Mouse (Mus musculus): ENCODE data around the gene Hist2h2aa2.
"Not testable (repeated sequence)": the region's sequence is repeated elsewhere in the genome, so short reads cannot be mapped to it uniquely, and the experiment has no call there.

Hist2h2aa2 gene

DNA sequence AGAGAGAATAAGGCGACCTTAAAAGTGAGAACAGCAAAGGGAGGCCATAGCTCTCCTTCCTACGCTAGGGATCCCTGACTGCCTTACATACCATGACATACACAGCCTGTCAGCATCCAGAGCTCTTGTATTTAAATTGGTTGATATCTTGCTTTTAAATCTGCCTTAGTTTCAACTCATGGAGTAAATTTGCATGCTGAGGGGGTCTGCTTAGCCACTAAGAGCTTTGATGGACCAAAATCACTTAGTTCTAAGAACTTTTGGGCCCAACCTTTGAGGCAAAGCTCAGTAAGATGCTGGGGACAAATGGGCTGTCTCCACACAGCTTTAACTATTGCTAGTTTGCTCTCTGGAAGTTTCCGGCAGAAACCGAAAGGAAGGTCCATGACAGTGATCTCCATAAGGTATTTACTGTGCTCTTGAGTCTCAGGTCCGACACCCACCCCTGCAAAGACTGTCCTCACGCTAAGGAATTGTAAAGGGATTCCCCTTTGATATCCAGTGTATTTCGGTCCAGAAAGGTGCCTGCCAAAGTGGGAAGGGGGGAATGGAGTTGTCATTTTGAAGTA, 2.7 kb downstream of the Hist2h2aa2 start:
- DNase-seq (ENCODE audit: low spot score in 2 of 2), result peak; percentile 52 to 72

DNA sequence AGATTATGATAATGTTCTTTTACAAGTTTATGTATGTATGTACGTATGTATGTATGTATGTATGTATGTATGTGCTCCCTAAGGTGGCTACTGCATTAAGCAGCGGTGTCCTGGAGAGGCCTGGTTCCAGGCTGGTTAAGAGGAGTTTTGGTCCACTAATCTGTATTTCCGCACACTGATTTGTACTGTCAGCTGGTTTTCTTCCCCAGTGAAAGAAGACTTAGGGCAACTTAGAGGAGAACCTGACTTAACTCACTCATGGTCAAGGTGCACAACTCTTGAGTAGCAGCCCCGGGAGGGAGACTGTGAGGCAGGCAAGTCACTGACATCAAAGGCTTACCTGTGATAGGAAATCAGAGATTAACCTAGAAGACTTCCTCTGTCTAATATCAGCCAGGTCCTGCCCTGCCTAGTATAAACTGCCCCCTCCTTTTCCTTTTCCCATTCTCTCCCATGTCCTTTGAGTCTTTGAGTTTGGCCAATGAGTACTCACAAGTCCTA, 3.2 kb downstream of the Hist2h2aa2 start:
- no peak for DNase-seq (ENCODE audit: low spot score in 2 of 2)

DNA sequence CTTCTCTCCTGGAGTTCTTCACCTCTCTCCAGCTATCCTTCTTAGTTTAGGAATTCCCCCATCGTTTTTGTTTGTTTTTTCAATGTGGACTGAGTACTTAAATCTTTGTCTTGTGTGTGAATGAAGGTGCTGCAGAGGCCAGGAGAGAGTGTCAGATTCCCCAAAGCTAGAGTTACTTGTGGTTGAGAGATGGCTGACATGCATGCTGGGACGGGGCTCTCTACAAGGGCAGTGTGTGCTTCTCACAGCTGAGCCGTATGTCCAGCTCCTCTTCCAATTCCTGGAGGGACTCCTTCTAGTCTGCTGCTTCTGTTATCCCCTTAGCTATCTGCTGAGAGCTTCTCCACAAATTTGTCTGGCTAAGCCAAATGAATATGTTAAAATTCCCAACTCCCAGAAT, 4.2 kb downstream of the Hist2h2aa2 start:
- no peak for DNase-seq (ENCODE audit: low spot score in 2 of 2)

DNA sequence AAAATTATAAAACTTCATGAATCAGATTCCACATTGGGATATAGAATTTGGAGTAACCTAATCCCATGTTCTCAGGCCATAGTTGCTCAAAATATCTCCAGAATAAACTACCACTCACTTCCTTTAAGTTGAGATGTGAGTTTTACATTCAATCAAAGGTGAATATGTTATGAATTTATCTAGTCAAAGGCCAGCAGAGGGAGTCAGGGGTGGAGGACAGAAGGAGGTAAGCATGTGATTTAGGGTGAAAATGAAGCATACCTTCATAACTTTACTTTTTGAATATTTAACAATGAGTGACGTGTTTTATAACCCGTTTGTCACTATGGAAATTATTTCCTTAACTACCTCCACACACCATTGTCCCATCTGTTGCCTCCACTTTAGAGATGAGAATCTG, 5.2 kb downstream of the Hist2h2aa2 start:
- no peak for DNase-seq (ENCODE audit: low spot score in 2 of 2)

DNA sequence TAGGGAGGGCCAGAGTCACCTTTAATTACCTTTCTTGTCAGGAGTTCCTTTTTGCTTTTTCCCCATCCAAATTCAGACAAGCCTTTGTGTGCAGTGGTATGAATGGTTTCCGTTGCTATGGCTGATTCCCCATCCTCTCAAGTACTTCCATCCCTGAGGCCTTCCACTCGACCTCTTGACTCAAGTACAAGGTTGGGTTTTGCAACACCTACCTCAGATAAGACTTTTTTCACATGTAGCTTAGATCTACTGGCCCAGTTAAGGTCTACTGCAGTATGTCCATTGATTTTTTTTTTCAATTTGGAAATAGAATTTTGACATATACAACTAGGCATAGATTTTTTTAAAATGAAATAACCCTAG, 8.3 kb downstream of the Hist2h2aa2 start:
- DNase-seq (ENCODE audit: low spot score in 2 of 2), result no peak

DNA sequence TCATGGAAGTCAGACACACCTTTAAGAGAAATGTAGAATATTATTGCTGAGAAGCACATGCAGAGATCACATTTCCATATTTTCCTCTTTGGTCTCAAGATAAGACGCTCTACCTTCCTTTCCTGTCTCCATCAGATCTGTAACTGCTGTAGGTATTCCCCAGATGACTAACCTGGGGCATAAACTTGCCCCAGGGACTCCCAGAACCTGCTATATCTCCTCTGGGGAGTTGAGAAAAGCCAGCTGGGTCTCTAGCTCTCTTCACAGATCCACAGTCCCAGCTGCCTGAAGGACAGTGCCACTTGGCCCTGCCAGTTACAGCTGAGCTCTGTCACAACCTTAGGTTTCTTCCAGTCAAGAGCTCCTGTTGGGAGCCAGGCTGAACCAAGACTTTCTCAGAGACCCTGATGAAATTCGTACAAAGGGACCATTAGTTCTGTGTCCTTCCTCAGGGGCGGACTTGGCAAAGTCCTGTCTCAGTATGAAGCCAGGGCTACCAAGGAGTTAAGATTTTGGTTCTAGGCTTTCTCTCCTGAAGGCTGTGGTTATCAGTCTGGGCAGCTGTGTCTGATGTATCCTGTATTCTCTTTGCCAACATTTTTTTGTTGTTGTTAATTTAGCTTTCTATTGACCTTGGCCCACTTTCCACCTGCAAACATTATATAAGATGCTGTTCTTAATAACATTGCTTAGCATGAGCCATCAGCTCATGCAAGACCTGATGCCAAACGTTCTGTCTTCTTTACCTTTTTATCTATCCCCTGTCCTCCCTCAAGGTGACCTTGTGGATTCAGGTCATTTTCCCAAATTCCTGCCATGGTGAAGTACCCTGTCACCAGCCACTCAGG, 8.9 kb downstream of the Hist2h2aa2 start:
- no peak for DNase-seq (ENCODE audit: low spot score in 2 of 2)

DNA sequence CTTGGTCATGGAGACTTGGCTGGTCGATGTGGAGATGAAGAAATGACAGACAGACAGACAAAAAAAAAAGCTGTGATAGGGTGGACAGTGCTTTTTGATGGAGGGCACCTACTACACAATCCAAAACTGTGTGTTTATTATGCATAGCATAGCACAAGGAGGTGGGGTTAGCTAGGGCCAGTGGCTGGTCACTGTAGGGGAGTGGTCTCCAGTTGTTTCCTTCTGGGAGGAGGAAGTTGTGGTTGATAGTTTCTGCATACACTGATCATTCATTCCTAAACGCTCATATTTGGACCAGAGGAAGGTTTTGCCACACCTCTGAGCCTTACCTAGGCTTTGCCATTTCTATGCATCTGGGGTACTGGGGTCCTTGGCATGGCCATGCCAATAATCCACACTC, 9.7 kb downstream of the Hist2h2aa2 start:
- DNase-seq (ENCODE audit: low spot score in 2 of 2), result no peak

DNA sequence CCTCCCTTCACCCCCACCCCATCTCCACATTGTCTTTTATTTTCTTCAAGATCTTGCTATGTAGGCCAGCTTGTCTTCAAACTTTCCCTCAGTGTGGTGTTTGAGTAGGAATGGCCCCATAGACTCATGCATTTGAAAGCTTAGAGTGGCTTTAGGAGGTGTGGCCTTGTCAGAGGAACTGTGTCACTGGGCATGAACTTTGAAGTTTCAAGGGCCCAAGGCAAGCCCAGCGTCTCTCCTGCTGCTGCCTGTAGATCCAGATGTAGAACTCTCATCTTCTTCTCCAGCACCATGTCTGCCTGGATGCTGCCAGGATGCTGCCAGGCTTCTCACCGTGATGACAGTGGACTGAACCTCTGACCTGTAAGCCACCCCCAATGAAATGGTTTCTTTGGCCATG, 11.2 kb downstream of the Hist2h2aa2 start:
- no peak for DNase-seq (ENCODE audit: low spot score in 2 of 2)

DNA sequence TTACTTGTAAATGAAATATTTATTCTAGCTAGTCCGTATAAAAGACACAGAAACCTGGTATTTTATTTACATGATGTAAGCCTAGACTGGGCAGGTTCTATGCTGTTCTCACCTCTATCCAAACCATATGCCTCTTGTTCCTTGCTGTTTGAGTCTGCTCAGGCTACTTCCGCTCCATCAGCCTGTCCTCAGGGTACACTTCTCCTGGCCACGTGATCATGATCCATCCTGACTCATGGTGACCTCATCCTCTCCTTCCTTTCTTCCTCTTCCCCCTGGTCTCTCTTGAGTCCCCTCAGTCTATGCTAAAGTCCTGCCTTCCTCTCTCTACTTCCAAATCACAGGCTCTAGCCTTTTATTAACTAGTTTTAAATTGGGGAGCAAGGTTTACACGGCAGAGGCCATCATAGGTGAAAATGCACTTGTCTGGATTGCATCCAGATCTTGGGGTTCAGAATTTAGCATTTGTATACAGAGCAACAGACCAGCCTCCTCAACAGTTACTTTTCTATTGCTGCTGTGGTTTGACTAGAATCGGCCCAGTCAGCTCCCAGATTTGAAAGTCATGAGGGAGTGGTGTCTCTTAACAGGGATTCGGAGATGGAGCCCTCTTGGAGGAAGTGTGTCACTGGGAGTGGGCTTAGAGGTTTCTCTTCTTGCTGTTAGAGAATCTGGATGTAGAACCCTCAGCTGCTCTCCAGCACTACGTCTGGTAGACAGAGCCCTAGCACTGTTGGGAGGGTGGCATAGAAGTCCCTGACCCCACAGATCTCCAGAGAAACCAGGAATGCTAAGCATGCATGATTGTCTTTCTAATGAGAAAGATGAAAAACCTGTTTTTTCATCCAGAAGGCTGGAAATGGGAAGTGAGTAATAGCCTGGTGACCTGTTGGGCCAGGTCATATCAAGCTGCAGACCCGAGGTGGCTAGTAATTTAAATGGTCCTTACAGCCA, 13.1 kb downstream of the Hist2h2aa2 start:
- DNase-seq (ENCODE audit: low spot score in 2 of 2), result no peak

DNA sequence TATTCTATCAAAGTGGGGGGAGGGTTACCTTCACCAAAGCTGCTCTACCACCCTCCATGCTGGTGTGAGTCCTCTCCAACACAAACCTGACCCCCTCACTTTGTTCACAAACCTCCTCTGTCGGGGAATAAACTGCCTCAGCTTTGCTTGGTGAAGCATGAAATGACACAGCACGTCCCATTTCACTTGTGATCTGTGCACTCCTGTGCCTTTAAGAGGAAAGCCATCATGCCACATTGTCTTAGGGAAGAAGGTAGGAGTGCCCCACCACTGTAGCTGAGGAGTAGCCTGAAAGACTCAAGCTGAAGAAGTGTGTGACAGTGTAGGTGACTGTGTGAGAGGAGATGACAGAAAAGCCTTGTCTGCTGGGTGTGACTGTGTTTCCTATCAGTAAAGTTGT, 14.7 kb downstream of the Hist2h2aa2 start:
- DNase-seq (ENCODE audit: low spot score in 2 of 2), result no peak

DNA sequence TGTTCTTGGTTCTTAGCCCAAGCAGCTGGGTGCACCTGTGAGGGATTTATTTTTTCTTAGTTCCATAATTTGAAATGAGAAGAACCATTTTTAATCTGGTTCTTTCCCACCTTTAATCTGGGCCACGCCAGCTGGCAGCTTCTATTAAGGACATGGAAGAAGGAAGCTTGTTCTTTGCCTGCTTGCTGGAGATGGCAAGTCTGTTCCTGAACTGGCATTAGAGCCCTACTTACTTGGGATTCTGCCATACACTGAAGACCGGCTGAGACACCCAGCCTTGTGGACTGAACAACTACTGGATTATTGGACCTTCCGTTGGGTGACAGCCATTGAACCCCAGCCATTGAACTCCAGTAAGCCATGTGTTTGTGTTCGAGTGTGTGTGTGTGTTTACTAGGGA, 17.3 kb downstream of the Hist2h2aa2 start:
- DNase-seq (ENCODE audit: low spot score in 2 of 2), result no peak

DNA sequence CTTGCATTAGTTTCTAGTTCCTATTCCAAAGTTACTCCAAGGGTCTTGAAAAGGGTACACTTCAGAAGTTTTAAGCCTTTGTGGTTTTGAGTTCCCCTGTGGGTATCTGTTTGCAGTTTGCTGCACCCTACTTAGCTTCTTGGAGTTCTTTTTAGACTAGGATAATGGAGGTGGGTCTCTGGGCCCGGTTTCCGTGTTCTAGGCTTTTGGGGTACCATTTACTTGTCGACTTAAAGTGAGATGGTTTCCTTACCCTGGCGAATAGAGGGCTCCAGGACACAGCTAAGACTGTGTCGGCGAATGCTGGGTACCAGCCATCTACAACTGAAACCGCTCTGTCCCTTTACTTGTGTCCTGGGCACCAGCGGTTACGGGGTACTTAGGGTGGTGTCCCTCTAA, 18.4 kb downstream of the Hist2h2aa2 start:
- DNase-seq (ENCODE audit: low spot score in 2 of 2), result peak; percentile 51 to 71

DNA sequence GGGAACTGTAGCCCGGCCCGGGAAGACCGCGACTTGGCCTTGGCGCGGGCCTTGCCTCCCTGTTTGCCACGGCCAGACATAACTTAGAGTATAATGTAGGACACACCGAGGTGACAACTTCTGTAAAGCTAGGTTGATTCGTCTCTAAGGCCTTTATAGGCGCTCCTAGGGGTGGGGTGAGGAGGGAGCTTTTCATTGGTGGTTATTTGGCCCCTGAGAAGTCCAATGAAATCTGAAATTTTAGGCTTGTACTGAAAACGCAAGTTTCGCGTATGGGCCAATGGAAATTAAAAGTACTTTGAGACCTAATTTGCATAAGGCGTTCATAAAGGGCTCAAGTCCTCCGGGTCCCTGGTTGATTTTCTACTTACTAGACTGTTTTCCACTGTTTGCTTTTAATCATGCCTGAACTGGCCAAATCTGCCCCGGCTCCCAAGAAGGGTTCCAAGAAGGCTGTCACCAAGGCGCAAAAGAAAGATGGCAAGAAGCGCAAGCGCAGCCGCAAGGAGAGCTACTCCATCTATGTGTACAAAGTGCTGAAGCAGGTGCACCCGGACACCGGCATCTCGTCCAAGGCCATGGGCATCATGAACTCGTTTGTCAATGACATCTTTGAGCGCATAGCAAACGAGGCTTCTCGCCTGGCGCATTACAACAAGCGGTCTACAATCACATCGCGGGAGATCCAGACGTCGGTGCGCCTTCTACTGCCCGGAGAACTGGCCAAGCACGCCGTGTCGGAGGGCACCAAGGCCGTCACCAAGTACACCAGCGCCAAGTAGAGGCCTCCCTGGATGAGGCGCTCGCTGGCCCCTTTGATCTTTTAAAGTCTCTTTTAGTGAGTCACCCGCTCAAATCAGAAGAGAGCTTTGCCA, 19.1 kb downstream of the Hist2h2aa2 start, which contains the start of the genes Hist2h2ac and Hist2h2be:
Gene Hist2h2ac, minus strand, starts transcription at position 116 of the 875 bp plus-strand sequence.
Gene Hist2h2be, plus strand, starts transcription at position 355 of the 875 bp plus-strand sequence.
- peak; percentile 90 to 93 for DNase-seq (ENCODE audit: low spot score in 2 of 2)

DNA sequence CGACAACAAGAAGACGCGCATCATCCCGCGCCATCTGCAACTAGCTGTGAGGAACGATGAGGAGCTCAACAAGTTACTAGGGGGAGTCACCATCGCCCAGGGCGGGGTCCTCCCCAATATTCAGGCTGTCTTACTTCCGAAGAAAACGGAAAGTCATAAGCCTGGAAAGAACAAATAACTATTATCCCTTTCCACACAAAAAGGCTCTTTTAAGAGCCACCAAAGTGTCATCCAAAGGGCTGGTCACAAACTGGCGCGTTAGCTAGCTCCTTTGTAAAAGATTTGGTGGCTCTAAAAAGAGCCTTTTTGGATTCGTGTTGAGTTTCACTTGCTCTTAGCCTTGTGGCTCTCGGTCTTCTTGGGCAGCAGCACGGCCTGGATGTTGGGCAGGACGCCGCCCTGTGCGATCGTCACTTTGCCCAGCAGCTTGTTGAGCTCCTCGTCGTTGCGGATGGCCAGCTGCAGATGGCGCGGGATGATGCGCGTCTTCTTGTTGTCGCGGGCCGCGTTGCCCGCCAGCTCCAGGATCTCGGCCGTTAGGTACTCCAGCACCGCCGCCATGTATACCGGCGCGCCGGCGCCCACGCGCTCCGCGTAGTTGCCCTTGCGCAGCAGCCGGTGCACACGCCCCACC, 19.8 kb downstream of the Hist2h2aa2 start:
- not testable (repeated sequence) for DNase-seq (ENCODE audit: low spot score in 2 of 2)

DNA sequence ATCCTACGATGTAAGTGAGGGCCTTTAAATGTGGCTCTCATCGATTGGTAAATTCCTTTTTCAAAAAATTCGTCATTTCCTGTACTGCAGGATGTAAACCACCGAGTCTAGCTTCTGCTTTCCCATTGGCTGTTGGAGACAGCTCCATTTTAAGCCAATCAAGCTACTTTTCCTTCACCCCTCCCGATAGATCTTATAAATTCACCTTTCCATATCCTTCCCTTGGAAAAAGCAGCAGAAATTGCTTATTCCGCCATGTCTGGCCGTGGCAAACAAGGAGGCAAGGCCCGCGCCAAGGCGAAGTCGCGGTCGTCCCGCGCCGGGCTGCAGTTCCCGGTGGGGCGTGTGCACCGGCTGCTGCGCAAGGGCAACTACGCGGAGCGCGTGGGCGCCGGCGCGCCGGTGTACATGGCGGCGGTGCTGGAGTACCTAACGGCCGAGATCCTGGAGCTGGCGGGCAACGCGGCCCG, 20.4 kb downstream of the Hist2h2aa2 start, which contains the start of the genes Bola1 and Hist2h2ab:
Gene Bola1, minus strand, starts transcription at position 49 of the 470 bp plus-strand sequence.
Gene Hist2h2ab, plus strand, starts transcription at position 205 of the 470 bp plus-strand sequence.
- peak; percentile 79 to 89 for DNase-seq (ENCODE audit: low spot score in 2 of 2)

DNA sequence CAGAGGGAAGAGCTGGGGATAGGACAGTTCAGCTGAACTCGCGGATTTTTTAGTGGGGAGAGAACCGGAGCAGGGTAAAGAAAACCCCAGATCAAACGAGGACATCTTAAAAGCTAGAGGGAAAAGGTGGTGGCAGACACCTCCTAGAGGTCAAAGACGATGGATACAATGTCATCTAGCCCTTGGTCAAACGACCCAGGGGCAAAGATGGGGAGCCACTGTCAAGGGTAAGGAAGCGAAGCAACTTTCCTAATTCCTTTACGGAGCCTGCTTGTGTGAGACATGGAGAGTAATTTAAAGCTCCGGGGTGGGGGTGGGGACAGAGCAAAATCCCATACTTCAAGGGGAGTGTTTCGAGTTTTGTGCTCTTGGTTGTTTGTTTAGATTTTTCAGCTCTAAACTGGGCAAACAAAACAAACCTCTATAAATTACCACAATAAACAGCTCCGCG, 20.9 kb downstream of the Hist2h2aa2 start:
- peak in 1 of 2 experiments; percentile 37 for DNase-seq (ENCODE audit: low spot score in 2 of 2)

DNA sequence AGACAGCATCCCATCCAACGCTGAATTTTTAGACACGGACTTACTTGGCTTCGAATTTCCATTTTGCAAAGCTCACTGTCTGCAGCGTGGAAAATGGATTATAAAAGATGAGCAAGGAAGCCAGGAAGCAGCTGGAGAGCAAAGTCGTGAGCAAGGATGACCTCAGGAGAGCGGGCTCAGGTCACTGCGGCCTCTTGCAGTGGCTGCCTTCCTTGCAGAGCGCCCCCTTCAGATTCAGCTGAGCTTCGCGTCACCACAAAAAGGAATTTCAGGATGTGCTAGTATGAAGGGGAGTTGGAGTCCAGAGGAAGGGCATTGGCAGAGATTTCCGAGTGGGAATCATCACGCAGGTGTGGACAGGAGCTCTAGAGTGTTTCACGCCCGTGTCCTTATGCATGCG, 30.8 kb downstream of the Hist2h2aa2 start:
- no peak for DNase-seq (ENCODE audit: low spot score in 2 of 2)

DNA sequence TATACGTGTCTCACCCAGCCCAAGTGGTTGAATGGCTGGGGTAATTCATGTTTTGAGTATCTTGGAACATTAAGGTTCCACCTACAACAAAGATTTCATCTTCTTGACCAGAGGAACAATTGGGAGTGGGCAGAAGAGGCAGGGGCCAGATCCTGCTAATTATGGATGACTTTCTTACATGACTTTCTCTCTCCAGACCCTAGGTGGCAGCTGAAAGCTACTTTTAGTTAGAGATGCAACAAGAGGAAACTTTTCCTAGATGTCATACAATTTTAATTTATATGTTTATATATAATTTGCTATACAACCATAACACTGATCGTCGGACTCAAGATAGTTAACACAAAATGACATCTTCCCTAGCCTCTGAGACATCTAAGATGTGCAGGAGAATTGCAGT, 32.3 kb downstream of the Hist2h2aa2 start:
- no peak for DNase-seq (ENCODE audit: low spot score in 2 of 2)

DNA sequence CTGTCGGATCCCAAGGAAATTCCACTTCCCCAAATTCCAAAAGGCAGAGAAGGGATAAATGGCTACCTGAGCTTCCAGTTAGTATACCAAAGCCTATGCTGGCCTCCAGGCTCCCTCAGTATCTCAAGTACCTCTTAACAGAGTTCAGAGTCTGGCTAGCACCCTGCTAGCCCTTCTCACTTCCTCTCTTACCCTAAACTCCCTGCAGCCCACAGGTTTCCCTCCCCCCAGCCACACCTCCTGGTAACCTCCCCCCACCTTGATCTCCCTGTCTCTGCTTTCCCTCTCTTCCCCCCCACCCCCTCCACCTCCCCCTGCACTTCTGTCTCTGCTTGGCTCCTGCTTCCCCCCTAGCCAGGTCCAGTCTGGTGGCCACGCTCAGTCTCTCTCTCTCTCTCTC, 40.3 kb downstream of the Hist2h2aa2 start:
- DNase-seq (ENCODE audit: low spot score in 2 of 2), result no peak

All from spleen, postnatal 4 days (tissue).